Mouse (Mus musculus): ENCODE measurements around the gene Enthd1.

Gene Enthd1

GRCm38 (mm10) chr15:80574211-80575040, 9.5 kb upstream of the Enthd1 start:
- no peak for DNase-seq (ENCODE audit: low spot score)

DNA sequence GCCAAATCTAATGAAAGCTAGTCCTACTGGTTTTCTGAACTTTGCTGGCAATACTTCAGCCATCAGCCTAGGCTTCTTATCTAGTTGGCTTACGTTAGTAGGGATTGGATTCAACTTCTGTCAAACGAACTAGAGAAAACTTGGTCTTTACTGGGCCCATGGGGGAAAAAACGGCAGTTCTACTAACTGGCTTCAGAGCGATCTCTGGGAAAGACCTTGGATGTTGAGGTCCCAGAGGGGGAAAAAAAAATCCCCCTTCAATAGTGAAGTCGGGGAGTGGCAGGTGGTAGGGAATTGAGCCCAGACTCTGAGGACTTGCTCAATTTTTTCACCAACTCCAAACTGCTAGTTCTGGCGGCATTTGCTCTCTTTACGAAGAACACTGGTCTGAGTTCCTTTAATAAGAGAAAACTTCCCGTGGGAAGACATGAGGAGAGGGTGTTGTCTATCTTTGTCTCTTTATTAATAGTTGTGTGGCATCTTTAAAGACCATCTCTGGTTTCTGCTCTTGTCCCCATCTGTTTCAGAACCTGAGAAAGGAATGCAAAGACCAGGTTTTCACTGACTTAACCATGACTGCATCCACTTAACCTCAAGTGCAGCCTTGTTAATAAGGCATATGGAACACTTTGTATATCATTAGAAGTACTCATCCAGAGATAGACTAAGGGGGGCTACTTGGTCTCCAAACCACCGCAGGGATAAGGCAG, 8.0 kb upstream of the Enthd1 start:
- no peak for DNase-seq (ENCODE audit: low spot score)

GRCm38 (mm10) chr15:80572291-80572690, 7.3 kb upstream of the Enthd1 start, which contains the start of gene Grap2:
Grap2 (plus strand) TSS chr15:80572594.
- no peak for DNase-seq (ENCODE audit: low spot score)

DNA sequence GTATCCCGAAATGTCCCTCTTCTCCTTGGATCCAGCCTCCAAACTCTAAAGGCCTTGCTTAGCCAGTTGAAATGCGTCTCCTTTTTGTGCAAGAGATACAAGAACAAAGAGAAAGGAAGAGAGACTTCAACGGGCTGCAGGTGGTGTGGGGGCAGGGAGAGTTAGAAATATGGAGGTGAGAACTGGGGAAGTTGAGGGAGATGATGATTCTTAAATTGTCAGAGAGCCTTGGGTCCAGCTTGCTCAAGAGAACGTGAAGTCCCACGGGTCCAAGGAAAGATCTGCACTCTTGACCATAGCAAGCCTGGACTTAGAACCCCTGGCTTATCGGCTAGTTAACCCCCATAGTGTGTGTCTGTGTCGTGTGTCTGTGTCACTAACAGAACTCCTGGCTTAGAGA, 6.7 kb upstream of the Enthd1 start:
- no peak for DNase-seq (ENCODE audit: low spot score)

- DNase-seq (ENCODE audit: low spot score): no peak
Measured at GRCm38 (mm10) chr15:80570226-80570625, 5.3 kb upstream of the Enthd1 start.

DNA sequence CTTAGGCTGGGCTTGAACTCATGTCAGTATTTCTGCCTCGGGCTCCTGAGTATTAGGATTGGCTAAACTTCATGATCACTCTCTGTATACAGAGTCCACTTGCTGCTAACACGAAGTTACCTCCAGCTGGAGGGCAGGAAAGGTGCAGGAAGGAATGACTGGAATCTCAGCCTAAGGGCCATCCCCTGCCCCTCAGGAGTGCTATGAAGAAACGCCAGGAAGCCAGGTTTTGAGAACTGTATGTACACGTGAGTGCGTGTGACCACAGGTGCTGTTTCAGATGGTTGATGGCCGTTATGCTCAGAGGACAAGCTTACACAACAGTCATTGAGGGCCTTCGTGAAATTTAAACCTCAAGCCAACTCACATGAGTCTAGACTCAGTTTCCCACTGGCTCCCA, 4.2 kb upstream of the Enthd1 start:
- no peak for DNase-seq (ENCODE audit: low spot score)

- no peak for DNase-seq (ENCODE audit: low spot score)
Measured at GRCm38 (mm10) chr15:80567731-80568130, 2.8 kb upstream of the Enthd1 start.

- DNase-seq (ENCODE audit: low spot score): no peak
Measured at GRCm38 (mm10) chr15:80567139-80567538, 2.2 kb upstream of the Enthd1 start.

- no peak for DNase-seq (ENCODE audit: low spot score)
Measured at GRCm38 (mm10) chr15:80566696-80567095, 1.7 kb upstream of the Enthd1 start.

- DNase-seq (ENCODE audit: low spot score): no peak
Measured at GRCm38 (mm10) chr15:80563634-80564208, 1.2 kb downstream of the Enthd1 start.

GRCm38 (mm10) chr15:80562446-80562845, 2.5 kb downstream of the Enthd1 start:
- no peak for DNase-seq (ENCODE audit: low spot score)

DNA sequence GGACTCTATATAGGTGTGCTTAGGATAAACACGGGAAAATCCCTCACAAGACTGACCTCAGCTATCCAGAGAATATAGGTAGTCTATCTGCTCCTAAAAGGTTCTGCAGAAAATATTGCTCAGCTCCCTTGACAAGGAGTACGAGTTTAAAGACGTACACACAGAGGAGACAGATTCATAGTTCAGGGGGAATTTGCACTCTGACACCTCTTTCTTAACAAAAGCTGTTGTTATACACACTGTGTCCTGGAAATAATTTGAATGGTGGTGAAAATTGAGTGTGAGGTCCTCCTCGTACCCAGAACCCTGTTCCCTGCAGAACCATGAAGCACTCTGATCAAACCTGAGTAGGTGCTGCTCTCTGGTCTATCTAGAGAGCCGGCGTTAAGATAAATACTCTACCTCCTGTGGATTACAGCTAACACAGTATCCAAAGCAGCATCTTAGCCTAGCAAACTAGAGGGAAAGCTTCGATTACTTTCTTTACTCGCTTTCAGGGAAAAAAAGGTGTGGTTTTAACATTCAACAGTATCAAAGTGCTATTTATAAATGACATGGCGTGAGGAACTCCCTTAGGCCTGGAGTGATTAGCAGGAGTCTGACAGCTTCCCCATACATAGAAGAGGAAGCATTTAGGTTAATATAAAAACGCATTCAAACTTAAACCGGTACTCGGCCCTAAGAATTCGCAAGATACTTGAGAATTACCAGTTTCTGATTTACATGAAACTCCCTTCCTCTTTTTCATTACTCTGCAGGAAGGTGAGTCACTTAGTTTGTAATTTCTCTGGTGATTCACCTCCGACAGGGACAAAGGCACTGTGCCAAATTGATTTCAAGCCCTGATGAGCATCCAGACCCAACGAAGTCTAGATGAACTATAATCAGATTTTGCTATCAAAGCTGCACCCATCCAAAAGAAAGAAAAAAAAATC, 4.0 kb downstream of the Enthd1 start:
- DNase-seq (ENCODE audit: low spot score): no peak

DNA sequence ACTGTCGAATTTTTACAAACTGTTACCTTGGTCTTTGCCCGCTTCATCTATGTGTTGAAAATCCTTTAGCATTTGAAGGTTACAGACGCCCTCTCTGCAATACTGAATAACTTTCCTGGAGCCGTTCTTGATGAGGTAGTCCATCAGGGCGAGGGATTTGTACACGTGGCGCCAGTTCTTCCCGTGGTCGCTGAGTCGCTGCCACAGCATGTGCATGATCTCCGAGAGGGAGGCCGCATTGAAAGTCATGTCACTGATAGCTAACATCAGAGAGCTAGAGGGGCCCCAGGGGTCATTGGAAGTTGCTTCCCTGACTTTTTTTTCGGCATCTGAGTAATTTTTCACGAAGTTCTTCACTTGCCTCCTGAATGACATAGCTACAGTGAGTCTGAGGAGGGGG, 5.0 kb downstream of the Enthd1 start:
- DNase-seq (ENCODE audit: low spot score): no peak

DNA sequence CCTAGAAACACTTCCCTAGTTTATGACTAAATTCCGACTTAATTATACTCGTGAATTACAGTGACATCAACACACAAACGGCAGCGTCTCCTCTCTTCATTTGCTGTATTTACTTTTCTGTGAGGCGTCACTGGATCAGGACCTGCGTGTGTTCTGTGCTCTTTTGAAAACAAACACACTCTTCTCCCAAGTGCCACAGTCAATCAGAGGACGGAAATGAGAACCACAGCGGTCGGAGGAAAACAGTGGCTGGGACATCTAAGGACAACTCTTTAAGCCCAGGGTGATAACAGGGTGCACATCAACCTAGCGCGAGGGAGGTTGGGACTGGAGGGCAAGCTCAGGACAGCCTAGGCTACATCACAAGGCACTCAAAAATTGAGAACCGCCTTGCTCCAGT, 5.4 kb downstream of the Enthd1 start:
- no peak for DNase-seq (ENCODE audit: low spot score)

GRCm38 (mm10) chr15:80557745-80558144, 7.2 kb downstream of the Enthd1 start:
- no peak for DNase-seq (ENCODE audit: low spot score)

DNA sequence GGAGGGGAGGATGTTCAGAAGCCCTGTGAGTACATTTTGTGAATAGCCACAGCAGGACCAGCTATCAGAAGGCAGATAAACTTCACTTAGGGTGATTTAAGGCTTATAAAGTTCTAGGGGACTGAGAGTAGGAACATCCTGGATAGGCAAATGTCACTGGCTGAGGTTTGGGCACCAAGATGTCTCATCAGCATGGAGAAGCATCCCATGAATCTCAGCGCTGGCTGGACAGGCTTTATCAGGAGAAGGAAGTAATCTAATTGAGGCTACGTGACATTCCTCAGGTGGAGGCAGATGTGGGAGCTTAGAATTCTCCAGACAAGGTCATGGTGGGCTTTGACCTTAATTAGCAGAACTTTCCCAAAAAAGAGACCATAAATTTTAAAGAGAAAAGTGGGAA, 8.9 kb downstream of the Enthd1 start:
- DNase-seq (ENCODE audit: low spot score): no peak

GRCm38 (mm10) chr15:80554860-80555822, 9.8 kb downstream of the Enthd1 start:
- DNase-seq (ENCODE audit: low spot score): no peak

GRCm38 (mm10) chr15:80545430-80545829, 19.5 kb downstream of the Enthd1 start:
- no peak for DNase-seq (ENCODE audit: low spot score)

DNA sequence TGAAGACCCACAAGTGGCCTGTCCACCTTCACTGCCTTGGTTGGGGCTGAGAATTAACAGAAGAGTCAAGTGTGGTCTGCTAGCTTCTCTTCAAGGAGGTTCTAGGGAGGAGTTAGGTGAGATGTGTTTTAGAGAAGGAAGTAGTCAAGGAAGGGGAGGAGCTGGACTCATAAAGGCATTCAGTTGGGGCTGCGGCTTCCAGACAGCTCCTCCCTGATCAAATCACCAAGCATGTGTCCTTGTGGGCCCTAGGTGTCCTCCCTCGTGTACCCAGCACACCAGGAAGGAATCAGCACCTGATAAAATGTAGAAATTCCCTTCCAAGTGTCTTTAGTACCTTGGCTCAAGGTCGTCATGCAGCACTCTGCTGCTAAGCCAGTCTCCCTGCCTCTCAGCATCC, 20.8 kb downstream of the Enthd1 start:
- DNase-seq (ENCODE audit: low spot score): no peak

GRCm38 (mm10) chr15:80538671-80539340, 26.1 kb downstream of the Enthd1 start:
- DNase-seq (ENCODE audit: low spot score): no peak
